Mouse (Mus musculus) activated CD4-positive, CD25-positive, alpha-beta regulatory T cell, adult 4 months (primary cell): ENCODE data around the gene Pdxk. TPM values are rescaled to one million over a fixed set of nuclear protein-coding genes. Genes with fewer than 3 reads are reported as not detected.

Experiments used
- ATAC-seq: one replicate; pipeline ENCODE4 v1.8.0; 2017
- polyA plus RNA-seq, 2 experiments: library from polyadenylated mRNA; unstranded; fragments of 100-300 nt; shearing (Covaris generic); gene quantifications; one replicate each; pipeline ENCODE4 v1.2.1; 2017

Gene Pdxk
- polyA plus RNA-seq, 2 experiments from 2014 or later: 5.7 to 8.5 TPM

DNA sequence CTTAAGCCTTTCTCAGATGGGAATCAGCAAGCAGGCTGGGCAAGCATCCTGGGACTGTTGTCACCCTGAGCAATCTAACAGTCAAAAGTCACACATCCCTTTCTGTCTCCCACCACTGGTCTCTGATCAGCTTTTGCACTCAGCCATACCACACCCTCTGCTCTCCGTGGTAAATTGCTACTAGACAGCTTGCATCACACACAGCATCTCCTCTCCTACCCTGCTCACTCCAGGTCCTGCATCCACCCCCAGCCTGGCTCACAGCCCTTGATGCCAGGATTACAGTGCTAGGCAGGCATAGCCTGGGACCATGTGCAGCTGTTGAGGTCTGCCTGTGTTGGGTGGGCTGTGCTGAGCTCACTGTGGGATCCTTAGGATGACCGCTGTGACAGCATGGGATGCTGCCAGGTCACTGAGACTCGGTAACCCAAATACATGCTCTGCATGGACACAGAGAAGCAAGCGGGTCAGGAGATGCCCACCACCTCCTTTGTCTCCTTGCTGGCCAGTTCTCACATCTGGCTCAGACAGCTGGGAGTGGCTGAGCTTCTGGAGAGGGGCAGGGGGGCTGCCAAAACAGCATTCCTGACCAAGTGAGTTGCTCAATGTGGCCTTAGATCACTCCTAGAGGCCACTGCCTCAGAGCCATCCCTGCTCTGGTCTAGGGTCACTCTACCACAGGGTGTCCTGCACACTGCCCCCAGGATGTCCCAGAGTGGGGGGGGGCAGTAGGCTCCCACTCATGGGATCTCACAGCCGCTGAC lies 6.2 kb downstream of the Pdxk start:
- peak; percentile 17 for ATAC-seq

DNA sequence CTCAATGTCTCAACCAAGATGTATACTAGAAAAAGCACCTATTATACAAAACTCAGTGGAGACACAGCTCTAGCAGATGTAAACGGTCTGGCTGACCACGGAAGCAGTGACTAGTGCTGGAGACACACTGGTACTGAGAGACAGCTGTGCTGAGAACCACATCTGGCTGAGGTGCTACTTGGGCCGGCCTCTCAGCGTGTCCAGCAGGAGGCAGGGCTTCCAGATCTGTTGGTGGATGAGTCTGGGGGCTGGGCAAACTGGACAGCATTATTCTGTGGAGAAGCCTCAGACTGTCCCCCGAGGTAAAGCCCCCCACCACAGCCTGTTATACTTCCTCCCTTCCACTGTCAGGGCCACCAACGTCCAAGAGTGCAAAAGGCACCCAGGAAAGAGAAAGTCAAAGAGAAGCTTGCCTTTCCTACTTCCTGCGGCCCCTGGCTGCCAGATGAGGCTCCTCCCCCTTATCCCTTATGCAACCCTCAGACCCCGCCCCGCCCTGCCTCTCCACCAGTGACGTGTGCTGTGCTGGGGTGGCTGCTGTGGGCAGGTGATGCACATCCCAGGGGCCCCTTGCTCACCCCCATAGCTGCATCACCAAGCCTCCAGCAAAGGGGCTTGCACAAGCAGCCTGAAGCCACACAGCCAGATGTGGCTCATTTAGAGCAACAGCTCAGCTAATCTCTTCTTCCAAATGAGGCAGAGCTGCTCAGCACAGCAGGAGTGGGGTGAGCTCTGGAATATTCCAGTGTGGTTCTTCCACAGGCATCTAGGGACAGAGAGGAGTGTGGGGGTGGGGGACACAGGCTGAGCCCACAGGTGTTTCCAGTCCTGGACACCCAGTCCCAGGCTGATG lies 7.1 kb downstream of the Pdxk start:
- peak; percentile 95 for ATAC-seq

DNA sequence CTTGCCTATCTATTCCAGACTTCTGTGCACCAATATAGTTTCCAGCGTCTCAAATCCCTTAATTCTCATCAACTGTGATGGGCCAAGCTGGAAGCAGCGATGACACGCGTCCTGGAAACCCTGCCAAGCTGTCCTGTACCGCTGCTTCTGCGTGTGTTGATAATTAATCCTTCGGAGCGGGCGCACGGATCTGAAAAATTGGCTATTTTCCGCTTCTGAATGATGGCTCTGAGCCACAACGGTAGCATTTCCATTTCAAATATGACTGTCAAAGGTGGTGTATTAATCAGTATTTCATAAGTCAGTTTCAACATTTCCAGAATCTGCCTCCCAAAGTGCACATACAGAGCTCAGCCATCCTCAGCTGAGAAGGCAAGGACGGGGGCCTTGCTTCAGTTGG lies 8.1 kb downstream of the Pdxk start:
- no peak for ATAC-seq

DNA sequence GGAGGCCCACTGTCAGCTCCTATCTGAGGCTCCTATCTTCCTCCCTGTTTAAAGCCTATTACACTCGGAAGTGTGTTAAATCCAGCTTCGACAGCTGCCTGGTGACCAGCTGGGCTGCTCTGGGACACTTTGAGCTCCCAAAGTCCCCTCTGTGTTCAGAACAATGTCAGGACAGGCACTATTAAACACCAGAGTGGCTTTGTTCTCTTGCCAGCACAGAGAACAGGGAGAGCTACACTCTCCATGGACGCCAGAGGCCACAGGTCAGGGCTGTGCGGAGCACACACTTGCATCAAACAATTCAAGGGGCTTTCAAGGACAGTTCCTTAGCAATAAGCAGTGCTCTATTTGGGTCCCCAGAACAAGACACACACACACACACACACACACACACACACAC lies 12.1 kb downstream of the Pdxk start:
- no peak for ATAC-seq

DNA sequence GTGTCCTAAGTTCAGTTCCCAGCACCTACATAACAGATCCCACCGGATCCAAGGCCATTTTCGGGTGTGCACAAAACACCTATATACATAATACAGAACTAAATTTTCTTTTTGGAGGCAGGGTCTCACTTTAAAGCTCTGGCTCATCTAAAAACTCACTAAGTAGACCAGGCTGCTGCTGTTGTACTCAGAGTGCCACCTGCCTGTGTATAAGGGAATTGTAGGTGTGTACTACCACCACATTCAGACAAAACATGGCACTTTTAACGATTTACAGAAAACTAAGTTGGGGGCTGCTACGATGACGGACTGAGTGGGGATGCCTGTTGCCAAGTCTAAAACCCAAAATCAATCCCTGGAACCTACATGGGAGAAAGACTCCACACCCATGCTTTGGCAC lies 14.0 kb downstream of the Pdxk start:
- no peak for ATAC-seq

DNA sequence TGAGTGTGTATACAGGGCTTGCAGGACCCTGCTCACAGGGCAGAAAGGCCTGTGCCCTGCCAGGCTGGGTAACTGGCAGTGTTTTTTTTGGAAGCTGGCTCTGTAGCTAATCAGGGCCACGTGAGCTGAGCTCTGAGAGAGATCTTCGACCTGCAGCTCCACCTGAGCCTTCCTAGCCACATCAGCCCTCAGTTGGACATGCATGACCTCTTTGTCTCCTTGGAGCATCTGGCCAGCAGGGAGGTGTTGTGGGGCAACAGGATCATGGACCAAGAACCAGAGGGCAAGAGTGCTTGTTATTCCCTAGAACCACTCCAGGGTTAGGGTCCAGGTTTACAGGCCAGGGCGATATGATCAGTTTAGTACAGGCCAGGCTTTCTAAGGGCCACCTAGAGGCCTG lies 17.4 kb downstream of the Pdxk start:
- no peak for ATAC-seq

DNA sequence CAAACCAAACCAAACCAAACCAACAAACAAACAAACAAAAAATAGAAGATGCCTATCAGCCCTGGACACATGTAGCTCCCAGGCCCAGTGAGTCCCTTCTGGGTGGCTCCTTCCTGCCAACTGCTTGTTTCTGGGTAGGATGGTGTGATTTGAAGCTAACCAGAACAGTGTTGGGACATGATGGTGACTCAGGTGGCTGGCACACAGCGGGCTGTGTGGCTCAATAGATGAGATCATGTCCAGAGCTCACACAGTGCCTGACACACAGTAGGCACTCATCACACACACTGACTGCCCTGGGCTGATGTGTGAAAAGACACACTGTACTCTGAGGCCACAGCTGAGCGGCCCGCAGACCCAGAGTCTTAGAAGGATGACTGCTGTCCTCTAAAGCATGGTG lies 18.6 kb downstream of the Pdxk start:
- no peak for ATAC-seq

DNA sequence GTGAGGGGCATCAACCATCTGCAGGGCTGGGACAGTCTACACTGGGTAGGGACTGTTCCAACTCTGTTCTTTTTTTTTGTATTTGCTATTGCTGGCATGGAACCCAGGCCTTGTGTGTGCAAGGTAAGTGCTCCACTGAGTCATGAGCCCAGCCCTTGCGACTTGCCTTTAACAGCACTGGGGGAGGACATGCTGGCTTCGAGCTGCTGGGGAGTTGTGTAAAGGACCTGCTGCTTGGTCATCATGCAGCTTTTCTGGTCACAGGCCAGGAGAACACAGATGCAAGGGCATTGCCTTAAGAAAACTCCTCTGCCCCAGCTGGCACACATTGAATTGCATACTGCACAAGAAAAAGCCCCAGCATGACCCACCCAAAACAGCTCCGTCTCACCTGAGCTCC lies 22.5 kb downstream of the Pdxk start:
- ATAC-seq: no peak

DNA sequence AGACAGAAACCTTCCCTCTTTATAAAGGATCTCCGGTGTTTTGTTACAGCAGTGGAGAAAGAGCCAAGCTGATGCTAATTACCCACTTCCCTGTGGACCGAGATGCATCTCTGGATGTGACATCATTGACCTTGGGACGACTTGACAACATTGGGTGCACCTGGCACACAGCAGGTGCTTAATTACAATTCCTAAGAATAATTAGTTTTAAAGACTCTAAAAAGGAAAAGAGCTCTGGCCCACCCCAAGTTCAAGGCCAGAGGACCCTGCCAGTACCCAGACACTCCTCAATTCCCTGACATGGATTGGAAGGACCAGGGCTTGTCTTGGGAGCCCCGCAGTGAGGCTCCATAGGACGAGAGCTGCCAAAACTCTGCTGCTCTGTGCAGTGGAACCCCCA lies 23.2 kb downstream of the Pdxk start:
- ATAC-seq: no peak

DNA sequence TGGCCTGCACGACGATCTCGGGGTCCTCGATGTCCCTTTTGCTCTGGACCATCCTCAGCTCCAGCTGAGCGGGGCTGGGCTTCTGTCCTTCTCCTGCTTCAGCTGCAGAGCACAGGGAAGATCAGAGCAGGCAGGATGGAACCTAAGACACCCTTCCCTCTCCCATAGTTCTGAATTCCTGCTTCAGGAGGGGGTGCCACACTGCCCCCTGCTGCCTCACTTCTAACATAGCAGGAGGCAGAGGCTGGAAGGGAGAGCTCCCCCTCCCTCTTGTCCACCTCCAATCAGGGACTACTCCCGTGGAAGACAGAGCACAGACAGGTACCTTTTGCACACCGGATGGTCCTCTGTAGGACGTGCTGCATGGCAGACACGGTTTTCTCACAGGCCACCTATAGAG lies 24.0 kb downstream of the Pdxk start:
- ATAC-seq: no peak

DNA sequence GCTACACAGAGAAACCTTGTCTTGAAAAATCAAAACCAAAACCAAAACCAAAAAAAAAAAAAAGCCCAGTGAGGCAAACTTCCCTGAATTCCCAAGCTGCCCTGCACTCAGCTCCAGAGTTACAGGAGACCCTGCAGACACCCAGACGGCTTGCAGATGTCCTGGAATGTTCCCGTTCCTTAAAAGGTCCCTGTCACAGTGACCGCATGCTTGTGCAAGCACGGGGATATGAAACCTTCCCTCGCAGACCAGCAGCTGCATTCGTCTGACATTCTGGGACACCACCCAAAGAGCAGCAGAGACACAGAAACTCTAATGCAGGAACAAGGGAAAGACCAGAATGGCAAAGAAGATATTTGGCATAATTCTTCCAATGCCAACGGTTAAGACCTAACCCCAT lies 24.8 kb downstream of the Pdxk start:
- no peak for ATAC-seq

DNA sequence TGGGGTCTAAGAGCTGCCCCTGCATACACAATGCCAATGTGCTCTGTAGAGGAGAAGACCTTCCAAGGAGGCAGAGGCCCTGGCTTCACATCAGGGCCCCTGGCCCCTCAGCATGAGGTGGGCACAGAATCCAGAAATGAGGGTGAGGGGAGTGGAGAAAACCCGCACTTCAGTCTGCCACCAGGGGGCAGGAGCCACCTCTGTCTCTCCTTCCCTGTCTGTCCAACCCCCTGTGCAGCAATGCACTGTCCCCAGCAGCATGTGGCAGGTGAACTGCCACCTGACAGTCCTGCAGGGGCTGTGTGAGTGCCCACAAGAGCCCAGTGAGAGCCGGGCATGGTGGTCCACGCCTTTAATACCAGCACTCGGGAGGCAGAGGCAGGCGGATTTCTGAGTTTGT lies 25.2 kb downstream of the Pdxk start:
- no peak for ATAC-seq

DNA sequence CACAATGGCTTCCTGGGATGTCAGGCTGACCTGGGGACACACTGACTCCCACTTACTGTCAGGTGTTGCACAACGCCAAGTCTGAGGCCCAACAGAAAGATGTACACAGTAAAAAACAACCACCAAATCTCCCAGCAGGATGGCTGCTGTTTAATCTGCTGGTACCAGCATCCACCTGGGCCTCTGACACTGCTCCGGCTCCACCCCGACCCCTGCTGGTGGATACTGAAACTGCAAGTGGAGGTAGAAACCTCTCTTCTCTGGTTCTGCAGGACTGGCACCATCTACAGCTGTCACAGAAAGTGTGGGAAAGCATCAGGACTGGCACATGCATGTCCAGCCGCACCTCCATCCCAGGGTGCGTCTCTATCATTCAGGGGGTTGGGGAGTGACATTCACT lies 26.7 kb downstream of the Pdxk start:
- peak; percentile 72 for ATAC-seq

DNA sequence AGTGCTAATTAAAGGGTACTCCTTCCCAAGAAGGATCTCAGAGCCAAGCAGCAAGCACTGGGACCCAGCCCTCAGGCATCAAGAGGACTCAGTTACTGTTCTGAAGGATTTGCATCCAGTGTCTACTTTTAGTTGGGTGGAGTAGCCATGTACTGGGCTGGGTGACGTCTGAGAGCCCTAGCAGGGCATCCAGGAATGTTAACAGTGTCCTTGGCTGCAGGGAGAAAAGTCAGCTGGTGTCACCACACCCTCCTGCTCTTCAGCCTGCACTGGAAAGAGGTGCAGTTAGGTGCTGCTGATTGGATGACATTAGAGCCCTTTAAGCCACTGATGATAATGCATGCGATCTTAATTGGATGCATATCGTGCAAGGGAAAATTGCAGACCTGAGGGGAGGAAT lies 31.9 kb downstream of the Pdxk start:
- ATAC-seq: no peak

DNA sequence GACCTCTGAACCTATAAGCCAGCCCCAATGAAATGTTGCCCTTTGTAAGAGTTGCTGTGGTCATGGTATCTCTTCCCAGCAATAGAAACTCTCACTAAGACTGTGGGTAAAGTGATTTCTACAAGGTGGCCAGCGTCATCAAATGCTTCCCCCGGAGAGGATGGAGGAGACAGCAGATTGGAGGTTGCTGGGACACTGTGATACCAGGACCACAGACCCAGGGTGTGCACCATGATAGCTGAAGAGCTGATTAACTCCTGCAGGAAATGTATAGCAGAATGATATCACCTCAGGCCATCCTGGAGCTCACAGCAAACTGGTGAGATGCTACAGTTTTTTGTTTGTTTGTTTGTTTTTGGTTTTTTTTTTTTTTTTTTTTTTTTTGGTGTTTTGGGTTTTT lies 35.0 kb downstream of the Pdxk start:
- ATAC-seq: no peak

DNA sequence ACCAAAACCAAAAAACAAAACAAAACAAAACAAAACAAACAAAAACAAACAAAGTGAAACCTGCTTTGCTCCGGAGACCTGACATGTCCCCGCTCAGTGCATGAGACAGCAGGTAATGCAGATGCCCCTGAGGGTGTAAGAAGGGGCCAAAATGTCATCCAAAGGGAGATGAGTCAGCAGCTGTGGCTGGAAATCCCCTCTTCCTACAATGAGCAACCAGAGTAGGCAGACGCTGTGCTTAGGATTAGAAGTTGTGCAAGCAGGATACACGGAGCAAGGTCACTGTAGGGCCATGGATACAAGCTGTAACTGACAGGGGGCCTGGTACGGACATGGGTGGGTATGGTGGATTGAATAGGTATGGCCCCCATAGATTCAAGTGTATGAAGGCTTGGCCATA lies 35.6 kb downstream of the Pdxk start:
- ATAC-seq: no peak

DNA sequence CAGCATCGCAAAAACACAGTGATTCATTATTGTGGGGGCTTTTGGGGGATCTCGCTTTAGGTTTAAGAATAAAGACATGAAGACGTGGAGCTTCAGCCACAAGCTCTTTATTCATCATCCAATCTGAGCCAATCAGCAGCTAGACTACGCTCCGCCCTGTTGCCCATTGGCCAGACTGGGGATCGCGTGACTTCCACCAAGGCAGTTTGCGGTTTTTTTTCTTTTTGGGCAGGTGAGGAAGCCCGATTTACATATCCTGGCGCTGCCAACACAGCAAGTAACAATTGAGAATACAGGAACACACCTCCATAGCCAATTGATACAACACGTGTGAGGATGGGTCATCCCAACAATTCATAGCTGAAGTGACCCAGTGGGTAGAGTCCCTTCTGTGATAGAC lies 36.7 kb downstream of the Pdxk start:
- no peak for ATAC-seq

DNA sequence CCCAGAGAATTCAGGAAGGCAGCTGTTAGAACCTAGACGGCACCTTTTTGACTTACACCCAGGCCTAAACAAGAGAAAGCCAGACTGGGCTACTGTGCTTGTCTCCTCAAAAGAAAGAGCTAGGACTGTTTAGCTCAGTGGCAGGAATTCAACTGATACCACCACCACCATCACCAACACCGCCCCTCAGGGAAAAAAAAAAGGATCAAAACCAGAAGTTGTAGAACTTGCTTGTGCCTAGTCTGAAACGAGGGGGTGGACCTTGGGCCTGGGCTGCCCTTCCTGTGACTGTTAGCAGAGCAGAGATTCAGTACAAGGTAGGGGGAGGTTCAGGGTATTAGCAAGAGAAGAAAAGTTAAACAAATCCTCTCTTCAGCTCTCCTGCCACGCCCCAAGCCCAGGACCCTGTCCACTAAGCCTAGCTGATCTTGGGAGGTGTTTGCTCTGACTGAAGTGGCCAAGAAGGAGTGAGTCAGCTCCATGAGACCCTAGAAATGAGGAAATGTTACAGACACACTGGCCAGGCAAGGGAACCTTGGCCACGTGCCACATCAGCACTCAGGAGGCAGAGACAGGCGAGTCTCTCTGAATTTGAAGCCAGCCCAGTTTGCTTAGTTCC lies 38.5 kb downstream of the Pdxk start:
- ATAC-seq: no peak

DNA sequence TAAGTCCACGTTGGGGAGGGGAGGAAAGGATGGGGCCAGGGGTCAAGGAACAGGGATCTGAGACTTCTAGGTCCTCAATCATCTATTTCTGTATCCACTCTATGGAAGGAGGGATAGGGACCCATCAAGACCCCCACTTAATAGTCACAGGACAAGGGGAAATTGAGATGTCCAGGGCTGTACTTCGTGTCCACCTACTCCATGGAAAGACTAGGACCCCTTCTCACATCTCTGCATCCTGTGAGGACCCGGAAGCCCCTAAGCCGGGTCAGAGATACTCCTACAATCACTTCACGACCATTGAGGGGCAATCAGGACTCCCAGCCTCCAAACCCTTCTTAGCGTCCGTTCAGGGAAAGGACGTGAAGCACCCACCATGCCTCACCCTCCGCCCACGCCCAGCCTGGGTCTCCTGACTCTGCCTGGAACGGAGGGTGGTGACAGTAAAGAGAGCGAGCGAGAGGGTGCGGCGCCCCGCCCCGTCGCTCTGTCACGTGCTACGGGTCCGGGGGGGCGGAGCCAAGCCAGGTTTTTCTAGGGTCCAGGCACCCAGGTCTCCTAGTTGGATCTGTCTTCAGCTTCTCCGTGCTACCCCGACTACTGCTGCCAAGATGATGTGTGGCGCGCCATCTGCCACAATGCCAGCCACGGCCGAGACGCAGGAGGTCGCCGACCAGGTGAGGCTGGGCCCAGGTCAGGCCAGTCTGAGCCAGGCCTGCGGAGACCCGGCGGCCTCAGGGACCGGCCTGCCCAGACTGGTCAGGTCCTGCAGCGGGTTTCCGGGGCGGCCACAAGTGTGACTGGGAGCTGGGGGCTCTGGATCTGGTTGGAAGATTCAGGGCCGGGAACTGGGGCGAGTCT lies 39.4 kb downstream of the Pdxk start, which contains the start of gene Cstb:
Gene Cstb (plus strand): TSS at position 489 of the 861 bp plus-strand sequence.
- peak; percentile 96 for ATAC-seq

DNA sequence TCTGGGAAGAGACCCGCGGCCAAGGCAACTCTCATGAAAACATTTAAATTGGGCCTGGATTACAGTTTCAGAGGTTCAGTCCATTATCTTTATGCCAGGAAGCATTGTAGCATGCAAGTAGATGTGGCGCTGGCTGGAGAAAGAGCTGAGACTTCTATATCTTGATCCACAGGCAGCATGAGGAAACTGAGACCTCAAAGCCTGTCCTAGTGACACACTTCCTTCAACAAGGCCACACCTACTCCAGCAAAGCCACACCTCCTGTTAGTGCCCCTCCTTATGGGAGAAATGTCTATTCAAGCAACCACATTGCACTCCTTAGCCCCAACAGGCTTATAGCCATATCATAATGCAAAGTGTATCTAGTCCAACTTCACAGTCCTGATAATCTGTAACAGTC lies 42.2 kb downstream of the Pdxk start:
- no peak for ATAC-seq

DNA sequence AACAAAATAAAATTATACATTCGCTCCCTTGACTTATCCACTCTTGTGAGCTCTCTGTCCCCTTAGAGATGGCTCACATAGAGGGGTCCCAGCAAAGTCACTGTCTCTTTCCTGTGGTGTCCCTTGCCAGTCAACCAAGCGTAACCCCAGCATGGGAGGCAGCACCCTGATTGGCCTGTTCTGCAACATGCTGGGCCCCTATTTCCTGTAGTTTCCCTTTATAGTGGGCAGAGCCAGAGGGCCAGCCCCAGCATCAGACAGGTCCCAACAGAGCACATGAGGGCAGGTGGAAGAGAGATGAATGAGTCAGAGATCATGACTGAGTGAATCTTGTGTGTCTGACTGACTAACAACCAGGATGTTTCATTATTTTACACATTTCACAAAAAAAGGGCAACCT lies 43.8 kb downstream of the Pdxk start:
- peak; percentile 6 for ATAC-seq

DNA sequence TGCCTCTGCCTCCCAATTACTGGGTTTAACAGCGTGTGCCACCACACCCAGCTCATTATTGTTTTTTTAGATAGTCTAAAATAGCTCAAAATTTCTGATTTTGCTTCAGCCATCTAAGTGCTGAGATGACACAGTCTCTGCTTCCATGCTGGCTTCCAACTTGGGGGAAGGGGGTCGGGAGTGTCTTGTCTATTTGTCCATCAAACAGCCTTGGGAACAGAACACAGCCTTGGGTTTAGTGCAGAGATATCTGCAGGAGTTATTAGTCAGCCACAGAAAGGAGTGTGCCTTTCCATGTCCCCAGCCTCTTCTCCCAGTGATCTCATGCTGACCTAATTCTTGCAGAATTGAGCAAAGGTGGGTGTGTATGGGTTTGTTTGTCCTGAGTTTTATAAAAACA lies 46.0 kb downstream of the Pdxk start:
- ATAC-seq: no peak

DNA sequence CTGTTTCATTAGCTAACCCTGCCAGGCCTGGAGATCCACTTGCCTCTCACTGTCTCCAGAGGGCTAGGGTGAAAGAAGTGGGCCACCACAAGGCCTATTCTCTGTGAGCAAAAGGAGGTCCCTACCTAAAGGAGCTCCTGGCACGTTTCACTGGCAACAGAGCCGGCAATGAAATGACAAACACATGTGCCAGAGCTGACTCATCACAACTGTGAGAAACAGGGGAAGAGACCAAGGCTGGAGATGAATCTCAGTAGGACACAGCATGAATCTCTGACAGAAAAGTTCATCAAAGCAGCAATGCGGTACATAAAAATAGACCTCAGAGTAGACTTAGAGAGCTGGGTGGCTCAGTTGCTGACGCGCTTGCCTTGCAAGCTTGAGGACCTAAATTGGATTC lies 46.9 kb downstream of the Pdxk start:
- no peak for ATAC-seq
